Mouse (Mus musculus) cortical plate, adult 2 months (tissue): ENCODE measurements at regions not wholly inside any gene's neighbourhood (a gene's known extent, or its start where the extent isn't known, plus 50 kb on each side); places are given as distances from the start of the nearest gene placed in this dataset.

Experiments used
- CTCF ChIP-seq: fragments of 200-500 bp; IDR thresholded peaks from 2 replicates; pipeline ENCODE4 v1.5.1; 2011; ENCODE audit warnings: mild to moderate bottlenecking, control low read depth, low read length; ENCODE audit not compliant: insufficient read depth; ENCODE audit errors: extremely low read depth
- POLR2A ChIP-seq: fragments of 200-500 bp; IDR thresholded peaks from 2 replicates; pipeline ENCODE4 v1.6.1; 2011; ENCODE audit warnings: mild to moderate bottlenecking, low read length, control low read depth; ENCODE audit not compliant: insufficient read depth; ENCODE audit errors: extremely low read depth

GRCm38 (mm10) chr11:56148956-56149355 is 108.1 kb upstream of the Nmur2 start:
- TF ChIP-seq POLR2A, result no peak
- peak; percentile 54 for TF ChIP-seq CTCF
